Mouse (Mus musculus) brain, embryonic 14.5 days (tissue): ENCODE data around the gene Dhx58.

Experiments used
- CTCF ChIP-seq: fragments of 200-500 bp; IDR thresholded peaks from 2 replicates; pipeline ENCODE4 v1.5.1; 2012; ENCODE audit warnings: inconsistent platforms, mild to moderate bottlenecking, moderate library complexity, borderline replicate concordance; ENCODE audit not compliant: insufficient read depth, insufficient read length; ENCODE audit errors: extremely low read depth
- POLR2A ChIP-seq: fragments of 200-500 bp; IDR thresholded peaks from 2 replicates; pipeline ENCODE4 v1.6.1; 2012; ENCODE audit warnings: mild to moderate bottlenecking, inconsistent platforms, borderline replicate concordance; ENCODE audit not compliant: poor library complexity, insufficient read depth, insufficient read length, severe bottlenecking; ENCODE audit errors: extremely low read depth

GRCm38 (mm10) chr11:100694926-100695325, 9.1 kb downstream of the Dhx58 start:
- peak; percentile 85 for TF ChIP-seq CTCF
- TF ChIP-seq POLR2A: no peak
